Mouse (Mus musculus) gastrocnemius, postnatal 25 days (tissue): ENCODE results near the gene Tmem200a. TPM values are rescaled to one million over a fixed set of nuclear protein-coding genes. Genes with fewer than 3 reads are reported as not detected.
"Not testable (repeated sequence)": the region's sequence is repeated elsewhere in the genome, so short reads cannot be mapped to it uniquely, and the experiment has no call there.

Experiments
- DNase-seq: peaks from one replicate; pipeline ENCODE4 v3.0.0; 2022
- total RNA-seq, 2 experiments: library from RNA; stranded (reverse); gene quantifications; 1 replicate in 1 of 2; 2 replicates in 1 of 2; pipeline ENCODE4 v1.2.3; 2021

Tmem200a gene
- total RNA-seq, 2 experiments from 2014 or later = 0.28 TPM; not detected in 1

DNA sequence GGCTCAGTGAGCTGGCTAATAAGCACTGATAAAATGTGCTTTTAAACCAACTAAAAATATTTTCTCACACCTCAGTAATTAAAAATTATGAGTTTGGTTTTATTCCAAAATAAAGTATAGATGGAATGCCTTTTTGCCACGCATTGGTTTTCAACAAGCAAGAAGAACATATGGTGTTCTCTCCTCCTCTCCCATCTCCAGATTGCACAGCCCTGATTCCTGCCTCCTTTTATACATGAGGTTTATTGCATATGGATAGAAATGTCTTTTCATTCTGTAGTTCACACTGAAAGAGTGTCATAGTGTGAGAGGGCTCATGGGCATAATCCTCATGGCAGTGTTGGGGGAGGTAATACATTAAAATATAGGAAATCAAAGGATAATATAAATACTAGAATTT lies 96.2 kb downstream of the Tmem200a start:
- no peak for DNase-seq

DNA sequence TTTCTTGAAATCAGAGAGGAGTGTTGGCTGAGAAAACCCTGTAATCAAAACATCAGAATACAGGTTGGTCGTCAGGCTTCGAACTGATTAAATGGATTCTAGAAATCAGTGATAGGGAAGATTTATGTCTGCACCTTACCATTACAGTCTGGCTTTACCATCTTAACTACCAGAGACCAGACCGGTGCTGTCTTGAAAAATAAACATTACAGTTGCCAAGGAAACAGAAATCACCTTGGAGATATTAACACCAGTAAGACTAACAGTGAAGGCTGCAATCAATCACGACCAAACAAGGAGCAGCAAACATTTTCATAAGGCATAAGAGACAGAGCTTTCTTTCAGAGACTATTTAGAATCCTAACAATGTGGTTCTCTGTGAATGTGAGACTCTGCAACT lies 116.0 kb downstream of the Tmem200a start:
- no peak for DNase-seq

DNA sequence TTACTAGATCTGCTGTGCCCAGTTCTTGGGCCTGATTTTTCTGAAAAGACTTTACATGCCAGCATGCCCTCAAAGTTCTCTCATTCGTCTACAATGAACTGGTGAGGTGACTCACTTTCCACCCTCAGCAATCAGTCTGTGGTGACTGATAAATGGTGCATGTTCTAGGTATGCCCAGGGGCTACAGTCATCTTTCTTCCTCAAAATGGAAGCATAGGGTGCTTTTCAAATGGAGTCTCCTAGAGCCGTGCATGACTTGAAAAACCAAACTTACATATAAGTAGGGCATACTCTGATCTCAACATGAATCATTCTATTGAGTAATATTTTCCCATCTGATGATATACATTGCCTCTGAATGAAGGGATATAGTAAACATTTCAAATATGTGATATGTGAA lies 117.8 kb downstream of the Tmem200a start:
- no peak for DNase-seq

DNA sequence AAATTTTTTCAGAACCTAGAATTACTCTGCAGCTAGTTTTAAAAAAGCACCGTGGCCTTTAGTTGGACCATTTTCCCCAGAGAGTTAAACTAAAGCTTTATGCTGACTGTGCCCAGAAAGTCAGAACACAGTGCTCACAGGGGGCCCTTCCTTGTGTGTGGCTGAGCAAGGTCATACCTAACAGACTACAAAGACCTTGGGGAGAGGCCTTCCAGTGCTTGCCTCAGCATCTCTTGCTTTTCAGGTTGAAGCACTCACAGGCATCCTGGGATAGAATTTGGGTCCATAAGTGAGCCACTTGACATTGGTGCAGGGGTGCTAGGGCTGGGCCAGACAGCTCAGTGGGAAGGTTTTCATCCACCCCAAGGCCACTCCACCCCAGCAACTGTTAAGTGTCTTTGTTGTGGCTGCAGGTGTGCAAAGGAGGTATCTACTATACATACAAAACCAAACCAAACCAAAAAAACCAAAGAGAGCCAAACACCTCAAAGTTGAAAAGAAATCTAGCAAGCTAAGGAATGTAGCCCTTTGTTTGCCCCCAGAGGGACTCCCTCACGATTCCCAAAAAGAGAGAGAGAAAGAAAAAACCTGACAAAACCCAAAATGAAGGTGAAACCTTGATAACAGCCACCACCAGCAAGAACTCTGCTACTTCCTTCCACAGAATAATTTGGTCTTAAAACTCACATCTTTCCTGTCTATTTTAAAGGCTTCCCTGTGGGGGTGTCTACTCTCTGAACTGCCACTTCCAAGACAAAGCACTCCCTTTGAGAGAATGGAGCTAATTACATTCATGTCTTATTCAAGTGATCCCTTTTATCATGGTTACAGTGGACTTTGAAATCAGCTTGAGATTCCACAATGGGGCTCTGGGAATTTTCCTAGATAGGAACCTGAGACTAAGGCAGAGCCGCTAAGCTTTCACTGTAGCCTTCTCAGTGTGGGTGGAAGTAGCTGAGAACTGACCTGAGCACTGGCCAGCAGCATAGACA lies 119.8 kb downstream of the Tmem200a start:
- no peak for DNase-seq

DNA sequence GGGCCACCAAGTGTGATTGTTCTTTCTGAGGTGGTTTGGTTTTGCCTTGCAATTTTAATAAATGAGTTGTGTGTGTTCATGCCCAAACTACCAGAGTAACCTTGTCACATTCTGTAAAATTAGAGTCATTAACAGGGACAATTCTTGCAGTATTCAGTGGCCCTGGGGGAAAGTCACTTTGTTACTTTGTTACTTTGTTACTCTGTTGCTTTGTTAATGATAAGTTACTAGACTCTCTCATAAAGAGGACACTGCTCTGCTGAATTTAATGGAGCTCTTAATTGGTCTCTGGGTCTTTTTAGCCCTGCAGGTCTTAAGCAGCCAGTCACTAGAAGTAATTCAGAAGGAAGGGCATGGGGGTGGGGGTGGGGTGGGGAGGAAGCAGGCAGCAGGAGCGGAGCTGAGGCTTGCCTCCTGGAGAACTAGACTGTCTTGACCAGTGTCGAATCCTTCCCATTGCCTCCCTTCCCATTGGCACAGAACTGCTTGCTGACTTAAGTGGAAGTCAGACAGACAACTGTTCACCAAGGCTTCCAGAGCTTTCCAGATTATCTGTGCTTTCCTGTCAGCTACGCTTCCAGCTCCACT lies 124.1 kb downstream of the Tmem200a start:
- DNase-seq = no peak

DNA sequence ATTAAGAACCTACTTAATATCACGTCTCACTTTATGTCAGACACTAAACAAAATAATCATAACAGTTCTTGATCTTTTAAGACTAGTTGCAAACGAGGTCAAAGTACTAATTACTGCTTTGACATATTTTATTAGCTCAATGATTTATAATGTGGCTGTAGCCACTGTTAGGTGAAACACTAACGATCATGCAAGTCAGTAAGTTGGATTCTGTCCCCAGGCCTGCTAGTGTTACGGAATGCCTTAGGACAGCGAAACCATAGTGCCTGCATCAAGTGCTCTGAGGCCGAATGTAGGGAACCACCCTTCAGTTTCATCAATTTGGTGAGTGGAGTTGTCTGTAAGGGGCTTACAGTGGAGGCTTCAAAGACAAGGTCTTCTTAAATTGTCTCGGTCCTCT lies 126.0 kb downstream of the Tmem200a start:
- DNase-seq = no peak

DNA sequence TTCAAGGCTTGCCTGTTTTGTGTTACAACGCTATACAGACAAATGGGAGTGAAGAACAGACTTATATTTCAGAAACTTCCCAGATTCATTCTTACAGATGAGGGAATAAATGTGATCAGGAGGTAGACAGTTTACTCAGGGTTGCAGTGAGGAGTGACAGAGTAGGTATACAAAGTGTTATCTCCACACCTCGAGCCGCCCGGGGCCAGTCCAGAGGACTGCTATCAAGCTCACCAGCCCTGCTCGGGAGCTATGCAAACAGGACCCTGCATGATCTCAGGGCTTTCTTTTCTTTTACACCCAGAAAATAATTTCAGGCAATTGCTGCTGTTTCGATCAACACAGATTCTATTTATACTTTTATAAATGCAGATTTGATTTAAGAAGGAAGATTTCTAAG lies 126.7 kb downstream of the Tmem200a start:
- no peak for DNase-seq

DNA sequence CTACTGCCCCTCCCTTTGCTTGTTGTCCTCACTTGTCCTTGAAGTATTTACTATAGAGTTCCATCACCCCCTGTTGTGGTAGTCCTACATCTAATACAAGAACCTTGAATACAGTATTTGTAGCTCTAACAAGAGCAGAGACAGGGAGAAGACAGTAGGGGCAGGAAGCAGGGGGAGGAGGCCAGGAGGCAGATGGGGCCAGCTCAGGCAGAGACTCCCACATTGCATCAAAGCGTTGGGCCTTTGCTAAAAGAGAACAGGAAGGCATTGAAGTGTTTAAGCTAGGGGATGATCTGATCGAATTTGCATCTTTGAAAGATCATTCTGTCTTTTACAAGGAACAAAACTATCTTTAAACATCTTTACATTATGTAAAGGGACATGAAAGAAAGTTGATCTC lies 133.0 kb downstream of the Tmem200a start:
- DNase-seq = no peak

DNA sequence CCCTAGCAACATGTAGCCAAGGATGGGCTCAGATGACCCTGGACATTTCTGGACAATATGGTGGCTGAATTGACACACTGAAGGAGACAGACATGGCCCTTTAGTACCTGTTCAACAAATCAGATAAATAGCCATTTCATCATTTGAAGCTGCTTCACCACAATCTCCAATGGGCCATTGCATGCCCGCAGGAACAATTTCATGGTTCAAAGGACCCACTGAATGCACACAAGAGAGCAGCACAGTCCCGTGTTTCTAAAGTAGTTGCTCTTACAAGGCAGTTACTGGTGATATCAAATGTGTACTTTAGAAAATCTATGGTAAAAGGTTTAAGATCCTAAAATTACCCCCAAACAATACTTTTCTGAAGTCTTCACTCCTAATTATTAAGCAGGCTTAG lies 134.2 kb downstream of the Tmem200a start:
- DNase-seq = no peak

DNA sequence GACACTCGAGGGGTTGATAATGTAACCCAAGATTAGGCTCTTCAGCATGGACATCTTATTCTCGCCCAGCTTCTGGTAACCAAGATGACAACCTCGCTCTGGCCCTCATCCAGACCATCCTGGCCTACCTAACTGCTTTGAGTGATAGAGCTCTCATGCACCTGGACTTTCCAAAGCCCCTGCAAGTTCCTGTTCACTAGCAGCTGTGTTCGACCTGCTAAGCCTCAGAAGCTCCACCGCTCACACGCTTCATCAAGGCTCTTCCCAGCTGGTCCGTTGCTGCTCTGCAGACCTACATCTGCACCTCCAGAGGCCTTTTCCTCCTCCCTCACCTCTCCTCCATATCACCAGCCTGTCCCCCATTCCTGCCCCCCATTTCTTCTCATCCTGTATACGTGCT lies 147.1 kb downstream of the Tmem200a start:
- no peak for DNase-seq

DNA sequence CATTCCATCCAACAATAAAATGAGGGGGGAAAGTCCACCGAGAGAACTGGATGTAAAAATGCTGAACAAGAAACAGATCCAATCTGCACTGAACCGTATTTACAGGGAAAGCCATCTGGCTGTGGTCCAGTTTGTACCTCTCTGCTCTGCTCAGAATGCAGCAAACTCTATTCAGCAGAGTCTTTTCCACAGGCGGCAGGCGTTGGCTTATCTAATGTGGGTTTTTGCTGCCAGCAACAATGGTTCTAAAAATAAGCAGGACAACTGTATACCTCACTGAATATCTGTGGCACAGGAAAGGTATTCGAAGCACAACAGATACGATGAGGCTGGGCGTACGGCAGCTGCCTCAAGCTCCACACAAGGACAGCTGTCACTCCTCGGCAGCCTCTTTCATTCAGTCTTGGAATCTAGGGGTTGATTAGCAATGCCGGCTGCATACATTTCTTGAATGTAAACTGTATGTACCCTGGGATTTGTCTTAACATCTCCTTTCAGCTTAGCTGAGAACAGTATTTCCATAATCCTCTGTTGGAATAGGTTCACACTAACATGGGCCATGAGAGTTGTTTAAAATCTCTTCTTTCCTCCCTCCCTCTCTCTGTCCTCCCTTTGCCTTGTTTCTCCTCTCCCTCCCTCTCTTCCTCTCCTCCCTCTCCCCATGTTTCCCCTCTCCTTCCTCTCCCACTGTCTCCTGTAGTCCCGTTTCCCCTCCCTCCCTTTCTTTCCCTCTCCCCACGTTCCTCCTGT lies 149.3 kb downstream of the Tmem200a start:
- no peak for DNase-seq

DNA sequence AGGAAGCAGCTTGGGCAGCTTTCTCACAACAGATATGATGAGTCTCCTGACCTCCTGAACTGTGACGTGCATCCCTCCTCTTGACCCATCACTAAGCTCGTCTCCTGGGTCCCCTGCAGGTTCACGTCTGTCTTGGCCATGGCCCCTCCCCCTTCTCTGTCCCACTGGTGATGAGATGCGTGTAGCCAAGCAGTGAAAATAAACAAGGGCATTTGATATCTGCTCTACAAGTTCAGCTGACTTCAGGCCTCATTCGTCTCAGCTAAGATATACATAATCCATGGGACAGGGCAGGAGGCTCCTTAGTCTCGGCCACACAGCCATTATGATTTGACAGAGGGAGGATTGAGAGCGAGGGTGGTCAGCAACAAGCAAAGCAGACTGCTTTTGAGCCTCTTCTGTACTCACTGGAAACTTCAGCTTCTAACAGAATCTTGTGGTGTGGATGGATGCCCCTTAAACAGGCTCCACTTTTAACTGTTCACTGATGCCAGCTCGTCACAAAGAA lies 149.9 kb downstream of the Tmem200a start:
- DNase-seq = no peak

DNA sequence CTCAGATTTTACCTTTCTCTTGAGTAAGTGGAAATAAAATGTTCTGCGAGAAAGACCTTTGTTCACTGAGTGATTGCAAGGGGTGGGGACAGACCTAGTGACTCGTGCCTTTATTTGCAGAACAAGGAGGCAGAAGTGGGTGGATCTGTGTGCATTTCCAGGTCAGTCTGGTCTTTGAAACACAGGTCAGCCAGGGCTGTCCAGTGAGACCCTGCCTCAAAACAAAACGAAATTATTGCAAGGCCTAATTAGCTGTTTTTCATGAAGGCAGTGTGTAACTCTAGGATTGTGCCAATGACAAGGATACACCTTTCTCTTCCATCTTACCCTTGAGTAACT lies 150.4 kb downstream of the Tmem200a start:
- DNase-seq = no peak

DNA sequence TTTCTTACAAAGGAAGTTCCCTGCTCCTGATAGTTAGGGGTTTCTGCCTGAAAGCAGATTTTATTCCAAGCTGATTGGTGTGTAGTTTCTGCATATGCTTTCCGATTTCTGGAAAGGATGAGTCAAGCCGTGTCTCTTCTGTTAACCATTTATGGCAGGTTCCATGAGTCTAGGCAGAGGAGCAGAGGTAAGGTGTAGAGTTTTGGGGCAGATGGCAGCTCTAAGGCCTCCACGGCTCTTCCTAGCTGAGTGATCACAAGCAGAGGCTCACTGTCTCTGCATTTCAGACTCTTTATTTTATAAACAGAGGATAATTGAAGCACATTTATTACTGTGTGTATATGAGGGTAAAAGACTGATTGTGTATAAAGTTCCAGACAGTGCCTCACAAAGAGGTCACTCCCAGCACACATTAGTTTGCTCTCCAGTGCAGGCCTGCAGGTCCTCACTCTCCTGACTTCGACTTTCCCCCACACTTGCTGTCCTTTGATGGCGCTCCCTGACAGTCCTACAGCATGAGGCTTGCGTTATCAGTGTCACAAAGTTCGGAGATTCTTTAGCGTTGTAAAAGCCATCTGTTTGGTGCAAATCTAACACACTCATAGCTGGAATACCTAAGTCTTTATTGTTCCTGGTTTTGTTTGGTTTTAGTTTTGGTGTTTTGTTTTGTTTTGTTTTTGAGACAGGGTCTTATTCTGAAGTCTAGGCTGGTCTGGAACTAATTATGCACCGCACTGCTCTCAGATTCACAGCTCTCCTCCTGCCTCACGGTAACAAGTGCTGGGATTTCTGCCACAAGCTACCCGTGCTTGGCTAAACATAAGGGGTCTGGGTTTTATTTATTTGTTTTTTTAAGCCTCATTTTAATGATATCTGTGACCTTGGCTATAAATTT lies 151.1 kb downstream of the Tmem200a start:
- DNase-seq = no peak

DNA sequence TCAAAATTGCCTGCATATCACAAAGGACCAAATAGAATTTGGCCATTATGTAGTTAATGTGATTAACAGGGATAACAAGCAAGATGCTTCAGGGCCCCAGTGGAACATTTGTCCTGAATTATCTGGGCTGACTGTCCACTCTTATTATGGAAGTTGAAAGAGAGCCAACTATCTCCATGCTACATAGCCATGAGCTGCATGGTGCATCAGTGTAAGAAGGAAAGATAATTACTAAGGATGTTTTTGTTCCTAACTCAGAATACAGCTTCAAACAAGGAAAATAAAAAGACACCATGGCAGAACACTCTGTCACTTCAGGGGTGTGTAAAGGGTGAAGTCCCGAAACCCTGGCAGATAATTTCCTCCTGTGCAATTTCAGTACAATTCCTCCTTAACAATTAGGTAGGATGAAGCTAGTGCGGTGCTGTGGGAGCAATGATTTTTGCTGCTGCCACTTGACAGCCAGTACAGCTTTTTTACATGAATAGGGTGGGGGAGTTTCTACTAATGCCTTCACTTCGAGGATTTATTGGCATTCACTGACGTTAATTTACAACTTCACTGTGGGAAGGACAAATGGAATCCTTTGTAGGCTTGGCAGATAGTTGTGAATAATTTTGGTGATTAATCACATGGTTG lies 158.1 kb downstream of the Tmem200a start:
- DNase-seq = no peak

DNA sequence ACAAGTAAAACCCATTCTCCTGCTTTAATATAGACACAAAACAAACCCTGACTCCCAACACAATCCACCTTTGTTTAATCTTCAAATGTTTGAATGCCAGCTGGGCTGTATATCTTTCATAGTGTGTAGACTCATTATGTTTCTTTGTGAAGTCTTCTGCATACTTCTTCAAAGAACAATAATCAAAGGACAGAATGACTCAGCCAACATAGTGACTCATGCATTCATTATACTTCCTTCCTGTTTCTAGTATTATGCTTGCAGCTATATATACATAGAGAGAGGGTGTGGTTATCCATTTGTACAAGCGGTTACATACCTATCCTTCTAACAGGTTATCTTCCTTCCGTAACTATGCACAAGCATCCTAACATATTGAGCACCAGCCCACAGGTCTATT lies 160.7 kb downstream of the Tmem200a start:
- DNase-seq = no peak

DNA sequence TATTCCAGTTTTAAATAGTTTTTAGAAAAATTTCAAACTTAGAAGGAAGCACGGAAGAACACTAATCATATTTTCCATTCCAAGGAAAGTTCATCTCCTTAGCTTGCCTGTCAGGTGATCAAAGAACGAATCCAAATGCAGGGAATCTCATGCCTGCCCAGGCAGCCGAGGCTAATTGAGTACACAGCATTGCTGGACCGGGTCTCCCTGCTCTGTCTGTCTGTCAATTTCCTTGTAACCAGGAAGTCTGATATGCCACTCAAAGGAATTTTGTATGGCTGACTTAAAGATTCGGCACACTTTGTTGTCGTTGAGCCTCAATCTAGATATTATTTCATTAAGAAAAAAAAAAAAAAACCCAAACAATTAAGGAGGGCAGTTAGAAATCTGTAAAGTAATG lies 168.6 kb downstream of the Tmem200a start:
- no peak for DNase-seq

DNA sequence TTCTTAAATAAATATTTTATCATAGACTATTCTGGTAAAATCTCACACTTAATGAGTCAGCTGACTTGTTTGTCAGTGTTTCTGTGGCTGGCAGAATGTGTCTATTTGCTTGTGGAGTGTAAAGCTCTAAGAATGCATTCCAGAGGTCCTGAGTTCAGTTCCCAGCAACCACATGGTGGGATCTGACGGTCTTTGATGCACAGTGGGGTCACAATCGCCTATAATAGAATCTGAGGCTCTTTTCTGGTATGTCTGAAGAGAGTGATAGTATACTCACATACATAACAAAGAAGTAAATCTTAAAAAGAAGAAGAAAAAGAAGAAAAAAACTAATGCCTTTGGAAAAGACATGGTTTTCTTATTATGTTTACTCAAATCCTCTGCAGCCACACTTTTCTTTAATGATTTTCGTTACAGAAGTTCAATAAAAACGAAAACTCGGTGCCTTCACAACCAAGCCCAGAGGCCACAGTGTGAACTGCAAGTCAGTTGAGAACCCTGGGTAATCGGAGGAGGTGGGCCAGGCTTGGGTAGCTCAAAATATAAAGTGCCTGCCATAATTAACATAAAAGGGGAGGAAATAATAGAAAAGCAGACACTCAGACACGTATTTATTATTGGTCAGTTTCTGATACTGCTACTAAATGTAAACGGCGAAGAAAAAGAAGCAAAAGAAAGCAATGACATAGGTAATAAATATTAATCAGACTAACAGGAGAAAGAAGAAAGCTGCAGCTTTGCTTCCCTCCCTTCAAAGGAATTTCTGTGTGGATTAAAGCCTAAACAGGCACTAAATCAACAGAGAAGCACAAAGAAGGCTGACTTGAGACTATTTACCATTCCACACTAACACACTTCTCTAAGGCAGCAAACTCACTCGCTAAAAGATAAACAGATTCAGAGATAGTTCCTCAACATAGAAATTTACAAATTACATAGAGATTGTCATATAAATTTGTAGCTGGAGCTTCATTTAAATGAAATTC lies 170.5 kb downstream of the Tmem200a start:
- DNase-seq = no peak

DNA sequence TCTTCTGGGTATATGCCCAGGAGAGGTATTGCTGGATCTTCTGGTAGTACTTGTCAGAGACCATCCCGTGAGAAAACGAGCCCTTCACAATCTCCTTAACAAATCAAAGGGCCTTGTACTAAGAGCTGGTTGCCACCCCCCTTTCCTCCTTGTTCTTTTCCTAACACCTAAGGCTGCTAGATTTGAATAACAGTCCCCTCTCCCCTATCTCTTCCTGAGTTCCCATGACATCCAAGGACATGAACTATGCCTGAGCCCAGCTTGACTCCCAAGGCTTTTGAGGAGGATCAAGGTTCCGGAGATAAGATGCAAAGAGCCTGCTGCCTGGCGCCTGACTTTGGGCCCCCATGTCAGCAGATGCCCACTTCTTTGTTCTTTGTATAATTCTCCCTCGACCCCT lies 184.7 kb downstream of the Tmem200a start:
- DNase-seq = not testable (repeated sequence)

DNA sequence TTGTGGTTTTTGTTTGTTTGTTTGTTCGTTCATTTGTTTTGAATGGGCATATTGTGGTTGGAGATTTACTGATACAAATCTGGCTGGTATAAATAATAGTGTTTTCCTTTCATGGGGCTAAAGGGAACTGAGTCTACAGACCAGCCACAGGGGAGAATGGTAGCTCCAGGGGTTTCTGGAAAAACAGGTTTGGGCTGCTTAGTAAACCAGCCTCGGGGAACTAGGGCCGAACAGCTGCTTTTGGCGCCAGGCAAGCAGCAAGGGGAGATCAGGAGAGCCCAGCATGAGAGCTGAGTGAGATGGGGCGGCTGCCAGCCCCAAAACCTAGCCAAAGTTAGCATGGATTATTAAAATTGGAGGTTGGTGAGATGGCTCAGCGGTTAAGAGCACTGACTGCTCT lies 191.6 kb downstream of the Tmem200a start:
- DNase-seq = no peak
